Mouse (Mus musculus) ovary, postnatal 36 days (tissue): ENCODE data around the gene Hmcn2.

Experiments
- DNase-seq: peaks from one replicate; pipeline ENCODE4 v3.0.0; 2022; ENCODE audit warnings: low spot score, mixed read lengths

Hmcn2 gene

DNA sequence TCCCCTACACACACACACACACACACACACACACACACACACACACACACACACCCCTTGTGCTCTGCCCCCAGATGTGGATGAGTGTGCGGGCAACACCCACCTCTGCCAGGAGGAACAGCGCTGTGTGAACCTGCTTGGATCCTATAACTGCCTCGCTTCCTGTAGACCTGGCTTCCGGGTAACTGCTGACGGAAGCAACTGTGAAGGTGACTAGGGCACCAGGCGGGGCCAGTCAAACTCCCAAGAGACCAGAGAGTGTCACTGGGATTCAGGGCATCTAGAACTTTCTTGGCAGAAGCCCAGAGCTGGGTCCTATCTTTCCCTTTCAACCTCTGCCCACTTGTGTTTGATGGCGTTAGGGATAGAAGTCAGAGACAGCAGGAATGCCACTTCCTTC lies 141.2 kb downstream of the Hmcn2 start:
- DNase-seq, result no peak

DNA sequence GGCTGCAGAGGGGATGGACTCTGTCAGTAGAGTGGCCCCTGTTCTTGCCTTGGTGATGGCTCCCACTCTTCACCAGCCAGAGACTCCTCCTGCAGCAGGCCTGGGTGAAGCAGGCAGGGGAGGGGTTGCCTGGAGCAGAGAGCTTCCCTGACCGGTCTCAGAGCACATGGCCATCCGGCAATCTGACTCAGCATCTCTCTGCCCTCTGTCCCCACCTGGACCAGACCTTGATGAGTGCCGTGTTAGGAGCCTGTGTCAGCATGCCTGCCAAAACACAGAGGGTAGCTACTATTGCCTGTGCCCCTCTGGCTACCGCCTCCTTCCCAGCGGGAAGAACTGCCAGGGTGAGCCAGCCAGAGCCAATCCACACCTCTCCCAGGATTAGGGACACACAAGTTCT lies 144.2 kb downstream of the Hmcn2 start:
- DNase-seq, result no peak

DNA sequence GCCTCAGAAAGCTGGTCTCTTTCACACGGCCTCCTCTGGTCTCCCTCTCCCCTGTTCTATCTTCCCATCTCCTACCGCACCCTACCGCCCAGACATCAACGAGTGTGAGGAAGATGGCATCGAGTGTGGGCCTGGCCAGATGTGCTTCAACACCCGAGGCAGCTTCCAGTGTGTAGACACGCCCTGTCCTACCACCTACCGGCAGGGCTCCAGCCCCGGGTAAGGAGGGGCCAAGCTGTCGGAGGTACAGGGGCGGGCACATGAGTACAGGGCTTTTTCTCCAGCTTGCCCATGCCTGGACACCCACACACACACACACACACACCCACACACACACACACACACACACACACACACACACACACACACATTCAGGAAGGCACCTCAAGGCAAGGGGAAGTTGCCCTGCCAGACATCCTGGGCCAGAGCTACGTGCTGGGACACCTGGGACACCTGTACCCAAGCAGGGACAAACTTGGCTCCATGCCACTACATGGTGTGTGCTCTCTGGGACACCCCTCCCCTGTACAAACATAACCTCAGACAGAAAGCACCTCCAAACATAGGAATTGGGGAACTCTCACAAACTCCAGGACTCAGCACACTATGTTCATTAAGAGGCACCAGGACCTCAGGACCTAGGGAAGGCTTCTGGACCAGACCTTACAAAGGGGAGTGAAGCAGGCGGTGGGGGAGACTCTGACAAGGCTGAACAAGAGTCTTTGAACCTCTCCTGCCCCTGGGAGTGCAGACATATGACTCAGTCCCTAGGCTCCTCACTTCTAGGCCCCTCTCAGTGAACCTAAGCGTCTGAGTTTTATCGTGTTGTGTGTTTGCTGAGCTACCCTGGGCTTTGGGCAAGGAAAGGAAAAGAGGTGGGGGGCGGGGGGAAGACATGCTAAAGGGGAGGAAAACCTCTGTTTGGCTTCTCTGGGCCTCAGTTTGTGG lies 145.0 kb downstream of the Hmcn2 start:
- no peak for DNase-seq

DNA sequence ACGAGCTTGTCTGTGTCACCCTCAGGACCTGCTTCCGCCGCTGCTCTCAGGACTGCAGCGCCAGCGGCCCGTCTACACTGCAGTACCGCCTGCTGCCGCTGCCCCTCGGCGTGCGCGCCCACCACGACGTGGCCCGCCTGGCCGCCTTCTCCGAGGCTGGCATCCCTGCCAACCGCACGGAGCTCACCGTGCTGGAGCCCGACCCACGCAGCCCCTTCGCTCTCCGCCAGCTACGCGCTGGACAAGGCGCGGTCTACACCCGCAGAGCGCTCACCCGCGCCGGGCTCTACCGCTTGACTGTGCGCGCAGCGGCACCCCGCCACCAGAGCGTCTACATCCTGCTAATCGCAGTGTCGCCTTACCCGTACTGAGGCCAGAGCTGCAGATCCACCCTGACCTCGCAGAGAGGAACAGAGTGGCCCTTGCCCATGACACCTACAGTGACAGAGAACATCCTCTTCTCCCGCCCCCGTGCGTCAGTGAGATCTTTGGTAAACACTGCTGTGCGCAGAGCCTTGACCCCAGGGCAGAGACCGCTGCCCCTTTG lies 145.9 kb downstream of the Hmcn2 start:
- peak; percentile 64 for DNase-seq

DNA sequence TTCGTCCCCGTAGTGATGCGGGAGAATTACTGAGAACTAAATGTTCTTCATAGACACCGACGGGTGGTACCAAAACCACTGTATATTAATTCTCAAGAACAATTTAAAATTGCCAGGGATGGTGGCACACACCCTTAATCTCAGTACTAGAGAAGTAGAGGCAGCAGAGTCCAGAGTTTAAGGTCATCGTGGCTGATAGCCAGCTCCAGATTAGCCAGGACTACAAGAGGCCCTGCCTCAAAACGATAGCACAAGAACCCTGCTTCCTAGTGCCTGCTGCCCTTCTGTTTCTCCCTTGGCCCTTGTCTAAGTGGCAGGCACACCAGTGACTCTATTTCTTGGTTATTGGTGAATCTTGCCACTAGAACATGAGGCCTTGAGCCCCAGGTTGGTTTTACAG lies 146.7 kb downstream of the Hmcn2 start:
- DNase-seq, result no peak

DNA sequence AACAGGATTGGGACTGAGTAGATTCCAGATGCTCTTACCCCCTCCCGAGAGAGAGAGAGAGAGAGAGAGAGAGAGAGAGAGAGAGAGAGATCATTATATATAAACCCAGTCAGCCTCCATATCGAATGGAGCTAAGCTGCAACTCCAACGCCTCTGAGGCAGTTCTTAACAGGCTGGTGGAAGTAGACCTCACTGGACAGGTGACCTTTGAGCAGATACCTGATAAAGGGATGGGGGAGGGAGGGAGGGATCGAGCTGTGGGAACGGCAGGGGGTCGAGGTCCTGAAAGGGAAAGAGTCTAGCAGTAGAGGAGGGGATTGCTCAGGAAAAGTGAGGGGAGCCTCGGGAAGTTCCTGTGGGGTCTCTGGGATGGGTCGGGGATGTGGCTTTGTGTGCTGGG lies 147.8 kb downstream of the Hmcn2 start:
- no peak for DNase-seq

DNA sequence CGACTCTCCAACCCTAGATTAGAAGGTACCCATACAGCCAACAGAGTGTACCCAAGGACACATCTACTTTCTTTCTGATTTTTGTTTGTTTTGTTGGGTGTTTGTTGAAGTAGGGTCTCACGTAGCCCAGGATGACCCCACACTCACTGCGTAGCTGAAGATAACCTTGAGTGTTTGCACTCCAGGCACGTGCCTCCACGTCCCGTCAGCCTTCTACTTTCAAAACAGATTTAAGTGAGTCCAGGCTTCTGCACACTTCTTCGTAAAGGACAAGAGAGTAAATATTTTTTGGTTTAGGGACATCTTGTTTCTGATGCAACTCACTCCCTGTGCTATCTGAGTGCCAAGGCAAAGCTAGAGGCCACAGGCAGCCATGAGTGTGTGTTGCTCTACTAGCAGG lies 149.0 kb downstream of the Hmcn2 start:
- no peak for DNase-seq

DNA sequence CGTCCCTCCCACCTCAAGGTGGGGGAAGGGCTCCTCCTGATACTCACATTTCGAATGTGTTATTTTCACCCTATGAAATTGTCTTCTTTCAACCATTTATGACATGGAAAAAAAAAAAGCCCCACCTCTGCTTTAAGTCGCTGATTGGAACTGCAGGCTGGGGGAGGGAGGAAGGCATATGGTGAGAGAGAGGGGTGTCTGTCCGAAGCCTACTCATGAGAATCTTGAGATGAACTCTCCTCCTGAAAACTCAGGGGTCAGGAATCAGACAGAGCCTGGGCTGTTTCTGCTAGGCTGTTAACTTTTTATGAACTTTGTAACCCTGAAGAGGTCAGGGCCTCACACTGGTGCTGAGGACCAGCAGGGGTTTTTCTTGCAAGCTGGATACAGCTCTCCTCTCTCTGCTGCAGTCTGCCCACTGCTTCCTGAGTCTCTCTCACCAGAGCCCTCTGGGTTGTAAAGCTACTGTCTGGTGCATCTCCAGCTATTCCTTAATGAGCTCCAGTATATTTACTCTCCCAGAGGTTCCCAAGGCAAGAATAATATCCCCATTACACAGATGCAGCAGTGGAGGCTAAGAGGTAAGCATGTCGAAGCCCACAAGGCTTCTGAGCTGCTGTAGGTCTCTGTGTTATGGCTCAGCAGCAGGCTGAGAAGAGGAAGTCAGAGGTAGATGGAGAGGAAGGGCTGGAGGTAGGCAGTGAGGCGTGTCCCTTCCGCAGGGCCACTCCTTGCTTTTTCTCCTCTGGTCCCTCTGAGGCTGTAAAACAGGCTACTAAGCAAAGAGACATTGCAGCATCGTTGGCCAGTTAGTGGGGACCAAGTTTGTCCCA lies 149.7 kb downstream of the Hmcn2 start:
- DNase-seq, result no peak

DNA sequence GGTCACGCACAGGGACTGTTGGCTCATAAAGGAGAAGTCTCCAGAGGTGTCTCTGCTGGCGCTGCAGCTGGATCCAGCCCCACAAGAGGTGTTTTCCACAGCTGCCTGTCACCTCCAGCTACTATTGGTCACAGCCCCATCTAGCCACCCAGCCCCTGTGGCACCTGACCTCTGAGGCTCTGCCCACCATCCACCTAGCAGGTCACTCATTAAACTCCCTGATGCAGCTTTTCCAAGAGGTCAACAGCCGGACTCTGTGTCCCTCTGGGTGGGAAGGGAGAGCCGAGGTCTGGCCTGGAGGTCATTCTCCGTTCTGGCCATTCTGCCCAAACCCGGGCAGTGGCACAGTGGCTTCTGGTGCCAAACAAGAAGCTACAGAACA lies 150.3 kb downstream of the Hmcn2 start:
- DNase-seq, result no peak

DNA sequence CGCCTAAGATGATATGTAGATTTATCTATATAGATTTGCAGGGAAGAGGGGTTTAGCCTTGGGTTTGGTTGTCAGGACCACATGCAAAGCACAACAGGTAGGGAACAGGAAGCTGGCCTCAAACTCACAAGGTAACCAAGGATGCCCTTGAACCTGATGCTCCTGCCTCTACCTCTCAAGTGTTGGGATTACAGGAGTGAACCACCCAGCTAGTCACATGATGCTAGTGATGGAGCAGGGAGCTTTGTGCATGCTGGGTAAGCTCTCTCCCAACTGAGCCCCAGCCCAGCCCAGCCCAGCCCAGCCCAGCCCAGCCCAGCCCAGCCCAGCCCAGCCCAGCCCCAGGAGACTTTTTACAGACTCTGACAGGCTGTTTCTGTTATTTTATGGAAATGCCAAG lies 153.2 kb downstream of the Hmcn2 start:
- DNase-seq, result no peak

DNA sequence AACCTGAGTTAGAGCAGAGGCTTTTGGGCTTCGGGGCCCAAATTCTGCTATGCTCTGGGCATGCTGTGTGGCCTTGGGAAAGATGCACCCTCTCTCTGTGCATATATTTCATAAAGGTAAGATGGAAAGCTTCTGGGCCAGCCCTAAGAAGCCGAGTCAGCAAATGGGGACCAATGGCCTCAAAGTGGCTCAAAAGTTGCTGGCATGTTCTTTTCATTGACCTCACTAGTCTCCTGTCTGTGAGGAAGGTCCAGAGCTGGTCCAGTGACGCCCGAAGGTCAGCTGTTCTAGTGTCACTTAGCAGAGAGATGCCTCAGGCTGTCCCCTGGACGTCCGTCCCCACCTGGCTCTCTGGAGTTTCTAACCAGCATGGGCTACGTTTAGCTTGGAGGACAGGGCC lies 154.6 kb downstream of the Hmcn2 start:
- DNase-seq, result no peak

DNA sequence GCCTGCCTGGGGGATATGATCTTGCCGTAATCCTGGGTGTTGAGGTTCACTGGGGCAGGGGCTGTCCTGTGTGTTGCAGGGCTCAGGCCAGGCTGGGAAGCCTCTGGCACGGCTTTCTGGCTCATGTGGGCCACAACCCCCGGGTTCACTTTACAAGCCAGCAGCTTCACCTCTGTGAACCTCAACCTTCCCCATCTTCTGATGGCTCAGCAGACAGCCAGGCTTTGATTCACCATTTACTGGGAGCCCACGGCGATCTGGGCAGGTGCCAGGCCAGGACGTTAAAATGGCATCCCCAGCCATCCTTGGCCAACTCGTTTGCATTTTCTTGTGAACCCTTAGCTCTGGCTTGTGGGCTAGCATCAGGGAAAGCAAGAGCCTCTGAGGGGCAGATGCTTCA lies 155.3 kb downstream of the Hmcn2 start:
- DNase-seq, result no peak

DNA sequence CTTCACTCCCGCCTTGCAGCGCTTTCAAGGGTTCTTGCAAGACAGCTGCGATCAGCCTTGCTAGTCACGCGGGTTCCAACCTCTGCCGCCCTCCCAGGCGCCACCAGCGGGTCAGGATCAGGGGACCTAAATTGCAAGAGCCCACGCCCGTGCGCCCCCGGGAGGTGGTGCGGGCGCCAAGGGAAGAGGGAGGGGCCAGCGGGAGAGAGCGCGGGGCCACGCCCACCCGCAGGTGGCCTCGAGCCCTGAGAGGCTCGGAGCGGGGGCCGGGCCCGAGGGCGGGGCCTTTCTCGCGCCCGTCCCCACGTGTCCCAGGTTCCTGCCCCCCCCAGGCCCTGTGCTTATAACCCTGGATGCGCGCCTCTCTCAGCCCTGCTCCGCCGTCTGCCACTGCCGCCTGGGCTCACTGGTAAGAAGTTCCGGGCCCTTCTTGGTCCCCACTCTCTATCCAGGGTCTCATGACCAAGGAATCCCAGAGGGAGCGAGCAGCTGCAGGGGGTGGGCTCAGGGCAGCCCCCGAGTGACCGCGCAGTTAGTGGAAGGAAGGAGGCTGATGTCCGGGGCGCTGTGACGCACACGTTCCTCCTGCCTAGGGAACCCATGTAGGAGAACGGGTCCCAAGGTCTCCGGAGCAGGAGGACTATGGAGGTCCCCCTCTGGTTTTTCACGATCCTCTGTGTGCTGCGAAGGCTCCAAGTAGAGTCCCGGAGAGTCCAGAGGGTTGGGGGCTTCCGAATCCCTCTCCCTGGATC lies 155.9 kb downstream of the Hmcn2 start, which contains the start of gene Ass1:
Ass1 (plus strand) TSS at position 277 of the 752 bp plus-strand sequence.
- DNase-seq, result peak; percentile 86

DNA sequence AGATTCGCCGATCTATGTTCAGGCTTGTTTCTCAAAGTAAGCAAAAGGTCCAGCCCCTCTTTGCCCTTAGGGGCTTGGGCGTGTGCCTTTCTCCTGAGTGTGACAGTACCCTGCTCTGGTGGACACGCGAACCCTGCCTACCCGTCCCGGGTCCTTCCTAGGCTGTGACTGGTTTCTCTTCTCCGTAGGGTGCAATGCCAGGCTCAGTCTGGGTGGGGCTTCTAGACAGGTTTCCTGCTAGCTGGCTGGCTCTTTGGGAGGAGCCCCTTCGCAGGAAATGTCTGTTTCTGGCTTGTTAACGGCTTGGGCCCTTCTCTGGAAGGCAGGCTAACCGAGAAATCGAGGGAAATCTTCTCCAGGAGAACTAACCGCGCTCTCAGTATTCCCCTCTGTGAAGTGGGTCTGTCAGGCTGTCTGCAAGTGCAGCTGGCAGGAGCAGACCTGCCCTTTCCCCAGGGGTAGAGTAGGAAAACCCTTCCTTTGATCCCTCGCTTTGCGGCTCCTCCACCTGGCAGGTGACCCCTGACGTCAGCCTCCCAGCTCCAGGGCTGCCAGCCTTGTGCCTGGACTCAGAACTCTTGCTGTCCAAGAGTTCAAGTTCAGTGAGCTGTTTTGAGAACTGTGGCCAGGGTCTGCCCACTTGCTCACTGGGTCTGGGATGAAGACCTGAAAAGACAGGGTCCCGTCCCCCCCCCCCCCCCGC lies 156.6 kb downstream of the Hmcn2 start:
- no peak for DNase-seq

DNA sequence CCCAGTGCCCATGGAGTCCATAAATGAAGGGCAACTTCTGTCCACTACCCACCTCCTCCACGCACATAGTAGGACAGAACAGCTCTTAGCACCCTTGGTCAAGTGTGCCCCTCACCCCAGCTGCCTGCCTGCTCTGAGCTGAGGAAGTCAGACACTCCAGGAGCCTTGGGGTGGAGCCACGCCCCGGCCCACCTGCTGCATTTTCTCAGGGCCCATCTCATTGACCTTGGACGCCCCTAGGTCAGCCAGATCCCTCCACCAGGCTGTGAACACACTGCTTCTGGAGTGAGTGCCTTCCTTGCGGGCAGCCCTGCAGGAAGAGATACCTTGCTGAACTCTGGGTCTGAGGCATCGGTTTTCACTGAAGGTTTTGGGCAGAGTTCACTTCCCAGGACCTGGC lies 157.4 kb downstream of the Hmcn2 start:
- DNase-seq, result no peak

DNA sequence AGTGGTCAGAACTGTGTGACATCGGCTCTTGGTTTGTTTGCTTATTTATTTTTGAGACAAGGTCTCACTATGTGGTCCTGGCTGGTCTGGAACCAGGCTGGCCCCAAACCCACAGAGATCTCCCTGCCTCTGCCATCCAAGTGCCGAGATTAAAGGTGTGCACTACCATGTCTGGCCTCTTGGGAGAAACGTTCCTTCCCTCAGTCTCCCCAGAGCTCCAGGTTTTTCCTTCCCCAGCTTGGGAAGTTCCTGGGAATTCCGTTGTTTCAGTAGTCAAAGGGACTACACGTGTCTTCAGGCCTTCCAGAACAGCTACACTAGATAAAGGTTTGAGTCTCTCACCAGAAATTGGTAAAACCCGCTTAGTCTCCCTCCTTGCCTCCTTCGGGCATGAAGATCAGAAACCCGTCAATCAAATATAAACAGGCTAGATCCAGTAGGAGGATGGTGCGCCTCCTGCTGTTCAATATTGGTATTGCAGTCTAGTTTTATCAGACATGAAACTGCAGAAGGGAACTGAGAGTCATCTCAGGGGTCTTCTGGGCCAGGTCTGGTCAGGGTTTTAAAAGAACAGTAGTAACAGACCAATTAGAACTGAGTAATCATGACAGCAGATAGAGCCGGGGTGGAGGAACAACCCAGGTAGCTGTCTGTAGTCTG lies 158.3 kb downstream of the Hmcn2 start:
- no peak for DNase-seq

DNA sequence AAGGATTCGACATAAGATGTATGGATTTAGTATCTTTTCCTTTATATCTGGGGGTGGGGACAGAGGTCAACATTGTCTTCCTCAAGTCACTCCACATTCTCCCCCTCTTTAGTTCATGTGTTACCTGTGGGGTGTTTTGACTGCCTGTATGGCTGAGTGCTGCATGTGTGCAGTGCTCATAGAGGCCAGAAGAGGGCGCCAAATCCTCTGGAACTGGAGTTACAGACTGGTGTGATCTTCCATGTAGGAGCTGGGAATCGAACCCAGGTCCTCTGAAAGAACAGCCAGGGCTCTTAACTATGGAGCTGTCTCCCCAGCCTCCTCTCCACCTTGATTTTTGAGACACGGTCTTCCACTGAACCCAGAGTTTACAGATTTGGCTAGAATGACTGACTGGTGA lies 159.7 kb downstream of the Hmcn2 start:
- DNase-seq, result no peak

DNA sequence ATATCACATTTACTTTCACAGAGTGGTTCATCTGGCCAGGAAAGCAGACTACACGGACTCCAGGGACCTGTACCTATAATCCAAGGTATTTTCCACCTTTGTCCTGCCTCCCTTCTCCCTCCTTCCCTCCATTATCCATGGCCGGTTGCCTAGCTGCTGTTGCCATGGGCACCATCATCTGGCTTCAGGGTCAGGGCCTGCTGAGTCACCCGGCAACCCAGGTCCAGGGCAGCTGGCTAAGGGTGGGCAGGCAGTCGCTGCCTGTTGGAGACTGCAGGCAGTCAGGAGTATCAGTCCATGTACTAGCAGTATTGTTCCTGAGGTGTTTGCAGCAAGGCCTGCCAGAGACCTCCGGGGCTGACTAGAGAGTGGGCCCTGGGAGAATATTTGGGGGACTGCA lies 160.5 kb downstream of the Hmcn2 start:
- DNase-seq, result no peak

DNA sequence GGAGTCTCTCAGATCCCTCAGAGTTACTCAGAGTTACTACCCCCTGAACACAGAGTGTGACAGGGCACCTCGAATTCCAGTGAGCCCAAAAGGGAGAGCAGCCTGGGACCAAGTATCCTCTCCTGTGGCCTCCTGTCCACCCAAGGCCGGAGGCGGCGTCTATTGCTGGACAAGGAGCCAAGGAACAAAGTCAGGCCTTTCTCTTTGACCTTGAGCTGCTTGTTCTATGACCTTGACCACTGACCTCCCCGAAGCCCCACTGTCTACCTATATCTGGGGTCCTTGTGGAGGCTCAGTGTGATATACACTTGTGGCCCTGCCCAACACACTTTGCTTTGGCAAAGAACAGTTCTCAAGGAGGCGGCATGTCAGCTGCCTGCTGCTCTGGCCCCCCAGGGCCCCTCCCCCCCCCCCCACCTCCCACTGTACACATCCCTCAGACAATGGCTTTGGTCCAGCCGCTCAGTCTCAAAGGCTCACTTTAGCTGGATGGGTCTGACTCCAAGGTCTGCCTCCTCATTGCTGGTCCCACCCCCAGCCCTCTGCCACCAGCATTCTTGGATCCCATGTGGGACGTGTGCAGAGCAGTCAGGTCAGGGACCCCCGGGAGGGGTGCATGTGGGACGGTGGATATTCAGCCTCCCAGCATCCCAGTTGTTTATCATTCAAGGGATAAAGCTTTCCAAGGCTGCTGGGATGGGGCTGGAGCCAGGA lies 162.0 kb downstream of the Hmcn2 start:
- no peak for DNase-seq
